Mouse (Mus musculus): ENCODE measurements around the gene Ltb4r2. TPM values are rescaled to one million over a fixed set of nuclear protein-coding genes. Genes with fewer than 3 reads are reported as not detected.
A peak's percentile ranks its signal among the peaks of the same experiment; 100 is the strongest.

Gene Ltb4r2
- polyA plus RNA-seq, 1 experiment = 1.8 TPM

DNA sequence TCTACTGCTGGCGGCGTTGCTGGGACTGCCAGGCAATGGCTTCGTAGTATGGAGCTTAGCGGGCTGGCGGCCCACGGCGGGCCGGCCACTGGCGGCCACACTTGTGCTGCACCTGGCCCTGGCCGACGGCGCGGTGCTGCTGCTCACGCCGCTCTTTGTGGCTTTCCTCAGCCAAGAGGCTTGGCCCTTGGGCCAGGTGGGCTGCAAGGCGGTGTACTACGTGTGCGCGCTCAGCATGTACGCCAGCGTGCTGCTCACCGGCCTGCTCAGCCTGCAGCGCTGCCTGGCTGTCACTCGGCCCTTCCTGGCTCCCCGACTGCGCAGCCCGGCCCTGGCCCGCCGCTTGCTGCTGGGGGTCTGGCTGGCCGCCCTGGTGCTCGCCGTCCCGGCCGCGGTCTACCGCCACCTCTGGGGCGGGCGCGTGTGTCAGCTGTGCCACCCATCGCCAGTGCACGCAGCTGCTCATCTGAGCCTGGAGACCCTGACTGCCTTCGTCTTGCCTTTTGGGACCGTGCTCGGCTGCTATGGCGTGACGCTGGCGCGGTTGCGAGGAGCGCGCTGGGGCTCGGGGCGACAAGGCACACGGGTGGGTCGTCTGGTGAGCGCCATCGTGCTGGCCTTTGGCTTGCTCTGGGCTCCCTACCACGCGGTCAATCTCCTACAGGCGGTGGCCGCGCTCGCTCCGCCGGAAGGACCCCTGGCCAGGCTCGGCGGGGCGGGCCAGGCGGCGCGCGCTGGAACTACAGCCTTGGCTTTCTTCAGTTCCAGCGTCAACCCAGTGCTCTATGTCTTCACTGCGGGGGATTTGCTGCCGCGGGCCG, 983 bp downstream of the Ltb4r2 start:
- peak overlapping the region; percentile 44 for H3K4me3 ChIP-seq (ENCODE audit: control insufficient read depth, insufficient read depth, low read length)
- H3K36me3 ChIP-seq (ENCODE audit: control insufficient read depth, insufficient read depth, low read length) = no peaks in the 10 kb centered on the region
- no peaks in the 10 kb centered on the region; the same call in 1 of the 2 replicates for H3K4me1 ChIP-seq (replicated peaks; ENCODE audit: control insufficient read depth, insufficient read depth, low read length)
- DNase-seq = no peak
- TF ChIP-seq POLR2A (IDR thresholded peaks at IDR 0.05; ENCODE audit: control insufficient read depth, extremely low read depth, insufficient read depth, low read length, poor library complexity) (no peak), CTCF (IDR thresholded peaks at IDR 0.05; ENCODE audit: borderline replicate concordance, control insufficient read depth, extremely low read depth, insufficient read depth, low read length, poor library complexity) (peak; percentile 59; the same call in 1 of the 2 replicates)
- peaks cover 14% of the 10 kb centered on the region; the same call in 1 of the 2 replicates for H3K27me3 ChIP-seq (ENCODE audit: control insufficient read depth, insufficient read depth, low read length)
- 6% methylated on average over 77 of the region's 77 CpGs for WGBS
- H3K27ac ChIP-seq (ENCODE audit: control insufficient read depth, insufficient read depth, low read length) = no peak overlapping the region

DNA sequence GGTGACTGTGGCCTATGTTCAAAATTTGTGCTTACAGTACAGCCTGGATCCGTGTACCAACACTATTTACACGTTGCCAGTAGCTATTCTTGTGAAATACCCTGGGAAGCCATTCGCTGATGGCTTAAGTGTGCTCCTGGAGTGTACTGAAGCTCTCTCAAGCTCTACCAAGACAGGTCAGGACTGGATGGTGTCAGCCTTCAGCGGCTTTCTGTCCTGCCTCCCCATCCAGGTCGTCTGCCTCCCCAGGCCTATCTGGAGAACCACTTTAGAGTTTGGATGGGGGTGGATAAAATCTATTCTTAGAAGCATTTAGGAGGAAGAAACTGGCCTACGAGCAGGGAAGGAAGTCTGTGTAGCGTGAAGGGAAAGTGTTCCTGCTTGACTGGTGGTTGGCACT, 1.9 kb downstream of the Ltb4r2 start:
- 40% methylated on average over 7 of the region's 7 CpGs for WGBS
- H3K27me3 ChIP-seq (ENCODE audit: control insufficient read depth, insufficient read depth, low read length) = peaks cover 14% of the 10 kb centered on the region; the same call in 1 of the 2 replicates
- H3K27ac ChIP-seq (ENCODE audit: control insufficient read depth, insufficient read depth, low read length) = no peak overlapping the region
- H3K4me1 ChIP-seq (replicated peaks; ENCODE audit: control insufficient read depth, insufficient read depth, low read length) = peaks cover 3% of the 10 kb centered on the region; the same call in 1 of the 2 replicates
- DNase-seq = no peak
- TF ChIP-seq CTCF (IDR thresholded peaks at IDR 0.05; ENCODE audit: borderline replicate concordance, control insufficient read depth, extremely low read depth, insufficient read depth, low read length, poor library complexity) (no peak), POLR2A (IDR thresholded peaks at IDR 0.05; ENCODE audit: control insufficient read depth, extremely low read depth, insufficient read depth, low read length, poor library complexity) (no peak)
- no peaks in the 10 kb centered on the region for H3K36me3 ChIP-seq (ENCODE audit: control insufficient read depth, insufficient read depth, low read length)
- H3K4me3 ChIP-seq (ENCODE audit: control insufficient read depth, insufficient read depth, low read length) = no peak overlapping the region

DNA sequence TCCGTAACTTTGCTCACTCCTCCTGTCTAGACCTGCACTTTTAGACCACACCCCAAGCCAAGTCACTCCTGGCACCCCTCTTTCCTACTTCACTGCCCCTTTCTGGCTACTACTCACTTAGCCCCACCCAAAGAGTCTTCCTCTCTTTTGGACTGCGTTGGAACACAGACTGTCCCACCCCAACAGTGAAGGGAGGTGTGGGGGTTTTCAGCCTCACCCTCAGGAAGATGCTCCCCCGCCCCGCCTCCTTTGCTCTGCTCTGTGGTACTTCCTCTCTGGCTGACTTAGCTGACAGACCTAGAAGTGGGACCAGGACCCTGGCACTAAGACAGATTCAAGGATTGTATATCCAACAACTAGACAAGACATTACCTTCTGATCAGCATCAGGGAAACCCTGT, 4.5 kb downstream of the Ltb4r2 start, which contains the start of gene Ltb4r1:
Ltb4r1 (plus strand) TSS at position 267 of the 400 bp plus-strand sequence.
- Histone ChIP-seq H3K4me1 (replicated peaks; ENCODE audit: control insufficient read depth, insufficient read depth, low read length) (peaks cover 4% of the 10 kb centered on the region; the same call in 1 of the 2 replicates), H3K36me3 (ENCODE audit: control insufficient read depth, insufficient read depth, low read length) (no peaks in the 10 kb centered on the region), H3K27me3 (ENCODE audit: control insufficient read depth, insufficient read depth, low read length) (peaks cover 14% of the 10 kb centered on the region; the same call in 1 of the 2 replicates), H3K27ac (ENCODE audit: control insufficient read depth, insufficient read depth, low read length) (no peak within 1 kb of the TSS), H3K4me3 (ENCODE audit: control insufficient read depth, insufficient read depth, low read length) (no peak within 1 kb of the TSS)
- WGBS = 20% methylated on average over 4 of the region's 4 CpGs
- DNase-seq = no peak
- no peak for TF ChIP-seq CTCF (IDR thresholded peaks at IDR 0.05; ENCODE audit: borderline replicate concordance, control insufficient read depth, extremely low read depth, insufficient read depth, low read length, poor library complexity)
- TF ChIP-seq POLR2A (IDR thresholded peaks at IDR 0.05; ENCODE audit: control insufficient read depth, extremely low read depth, insufficient read depth, low read length, poor library complexity) = no peak

DNA sequence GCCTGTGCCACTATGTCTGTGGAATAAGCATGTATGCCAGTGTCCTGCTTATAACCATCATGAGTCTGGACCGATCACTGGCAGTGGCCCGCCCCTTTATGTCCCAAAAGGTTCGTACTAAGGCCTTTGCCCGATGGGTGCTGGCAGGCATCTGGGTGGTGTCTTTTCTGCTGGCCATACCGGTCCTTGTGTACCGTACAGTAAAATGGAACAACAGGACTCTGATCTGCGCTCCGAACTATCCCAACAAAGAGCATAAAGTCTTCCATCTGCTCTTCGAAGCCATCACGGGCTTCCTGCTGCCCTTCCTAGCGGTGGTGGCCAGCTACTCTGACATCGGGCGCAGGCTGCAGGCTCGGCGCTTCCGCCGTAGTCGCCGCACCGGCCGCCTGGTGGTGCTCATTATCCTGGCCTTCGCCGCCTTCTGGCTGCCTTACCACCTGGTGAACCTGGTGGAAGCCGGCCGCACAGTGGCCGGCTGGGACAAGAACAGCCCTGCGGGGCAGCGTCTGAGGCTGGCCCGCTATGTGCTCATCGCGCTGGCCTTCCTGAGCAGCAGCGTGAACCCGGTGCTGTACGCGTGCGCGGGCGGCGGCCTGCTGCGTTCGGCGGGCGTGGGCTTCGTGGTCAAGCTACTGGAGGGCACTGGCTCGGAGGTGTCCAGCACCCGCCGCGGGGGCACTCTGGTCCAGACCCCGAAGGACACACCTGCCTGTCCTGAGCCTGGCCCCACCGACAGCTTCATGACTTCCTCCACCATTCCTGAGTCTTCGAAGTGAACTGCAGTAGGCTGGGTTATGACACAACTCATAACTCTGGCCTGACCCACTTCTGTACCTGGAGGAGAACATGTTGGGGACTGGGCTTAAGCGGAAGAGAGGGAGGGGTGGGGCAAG, 6.5 kb downstream of the Ltb4r2 start:
- WGBS = 18% methylated on average over 52 of the region's 52 CpGs
- no peak for DNase-seq
- Histone ChIP-seq H3K36me3 (ENCODE audit: control insufficient read depth, insufficient read depth, low read length) (no peaks in the 10 kb centered on the region), H3K27ac (ENCODE audit: control insufficient read depth, insufficient read depth, low read length) (no peak overlapping the region), H3K27me3 (ENCODE audit: control insufficient read depth, insufficient read depth, low read length) (peaks cover 4% of the 10 kb centered on the region; the same call in 1 of the 2 replicates), H3K4me1 (replicated peaks; ENCODE audit: control insufficient read depth, insufficient read depth, low read length) (peaks cover 4% of the 10 kb centered on the region; the same call in 1 of the 2 replicates), H3K4me3 (ENCODE audit: control insufficient read depth, insufficient read depth, low read length) (no peak overlapping the region)
- TF ChIP-seq POLR2A (IDR thresholded peaks at IDR 0.05; ENCODE audit: control insufficient read depth, extremely low read depth, insufficient read depth, low read length, poor library complexity) = no peak
- TF ChIP-seq CTCF (IDR thresholded peaks at IDR 0.05; ENCODE audit: borderline replicate concordance, control insufficient read depth, extremely low read depth, insufficient read depth, low read length, poor library complexity) = no peak

DNA sequence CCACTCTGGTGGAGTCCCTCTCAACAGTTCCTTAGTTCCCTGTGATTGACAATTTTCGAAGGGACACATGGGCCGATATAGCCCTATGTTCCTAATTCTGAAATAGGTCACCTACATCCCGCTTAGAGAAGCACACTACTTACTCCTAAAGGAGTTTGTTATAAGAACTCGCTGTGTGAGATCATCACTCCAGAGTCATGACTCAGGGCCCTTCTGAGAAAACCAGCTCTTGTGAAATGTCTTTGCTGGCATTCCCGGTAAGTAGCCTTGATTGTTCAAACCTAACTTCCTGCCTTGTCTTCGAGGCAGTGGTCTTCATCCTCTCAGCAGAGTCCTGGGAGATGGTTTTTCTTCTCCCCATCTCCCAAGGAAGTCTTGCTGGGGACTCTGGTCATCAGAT, 7.3 kb downstream of the Ltb4r2 start:
- 90% methylated on average over 6 of the region's 6 CpGs for WGBS
- Histone ChIP-seq H3K27ac (ENCODE audit: control insufficient read depth, insufficient read depth, low read length) (no peak overlapping the region), H3K36me3 (ENCODE audit: control insufficient read depth, insufficient read depth, low read length) (no peaks in the 10 kb centered on the region), H3K4me1 (replicated peaks; ENCODE audit: control insufficient read depth, insufficient read depth, low read length) (0 out of 2 replicates have a peak, but pooled peaks cover 4% of the 10 kb centered on the region), H3K4me3 (ENCODE audit: control insufficient read depth, insufficient read depth, low read length) (no peak overlapping the region), H3K27me3 (ENCODE audit: control insufficient read depth, insufficient read depth, low read length) (peaks cover 4% of the 10 kb centered on the region; the same call in 1 of the 2 replicates)
- no peak for DNase-seq
- no peak for TF ChIP-seq CTCF (IDR thresholded peaks at IDR 0.05; ENCODE audit: borderline replicate concordance, control insufficient read depth, extremely low read depth, insufficient read depth, low read length, poor library complexity)
- no peak for TF ChIP-seq POLR2A (IDR thresholded peaks at IDR 0.05; ENCODE audit: control insufficient read depth, extremely low read depth, insufficient read depth, low read length, poor library complexity)
